In genomic region chrX:10775714-10776515, GRCm38 (mm10) we compare ENCODE assay signal across 9 mouse cellular contexts.
A peak's percentile ranks its signal among the peaks of the same experiment; 100 is the strongest.
DNase-seq lines count a peak whose midpoint lies in the region; ATAC-seq lines count a peak whose summit lies in the region.
"Had no signal": no experiment of that assay in that cellular context is flagged by ENCODE, and none has a peak within 500 bp of the region (broad histone marks: within the 10 kb centered on the region; RNA-seq: fewer than 3 reads in every experiment).

No protein-coding gene starts in this region.

- H3K9me3 ChIP-seq in hindbrain, embryonic 14.5 days (ENCODE audit: control insufficient read depth, low read length): no peaks in the 10 kb centered on the region
- no peaks in the 10 kb centered on the region for H3K9me3 ChIP-seq in hindbrain, embryonic 13.5 days
- no peaks in the 10 kb centered on the region for H3K9me3 ChIP-seq in embryonic facial prominence, embryonic 15.5 days (replicated peaks)
- H3K9me3 ChIP-seq in hindbrain, embryonic 11.5 days (ENCODE audit: control insufficient read depth, low read length): no peaks in the 10 kb centered on the region

- no peaks in the 10 kb centered on the region for H3K27me3 ChIP-seq in hindbrain, embryonic 14.5 days (ENCODE audit: control insufficient read depth, insufficient read depth, low read length)
- no peaks in the 10 kb centered on the region for H3K27me3 ChIP-seq in hindbrain, embryonic 13.5 days
- no peaks in the 10 kb centered on the region; the same call in 1 of the 2 replicates for H3K27me3 ChIP-seq in embryonic facial prominence, embryonic 15.5 days
- no peaks in the 10 kb centered on the region for H3K27me3 ChIP-seq in hindbrain, embryonic 11.5 days (ENCODE audit: control insufficient read depth, insufficient read depth, low read length)

- no peak overlapping the region for H3K27ac ChIP-seq in hindbrain, embryonic 14.5 days
- H3K27ac ChIP-seq in hindbrain, embryonic 13.5 days: no peak overlapping the region
- peak overlapping the region; percentile 68 for H3K27ac ChIP-seq in embryonic facial prominence, embryonic 15.5 days (replicated peaks)
- no peak overlapping the region for H3K27ac ChIP-seq in hindbrain, embryonic 11.5 days (ENCODE audit: low read depth, low read length)
- H3K27ac ChIP-seq: macrophage had no signal

- no peak overlapping the region for H3K9ac ChIP-seq in hindbrain, embryonic 14.5 days
- no peak overlapping the region for H3K9ac ChIP-seq in hindbrain, embryonic 13.5 days
- no peak overlapping the region for H3K9ac ChIP-seq in embryonic facial prominence, embryonic 15.5 days
- H3K9ac ChIP-seq in hindbrain, embryonic 11.5 days (ENCODE audit: low read depth, low read length): no peak overlapping the region

- DNase-seq in hindbrain, embryonic 14.5 days (ENCODE audit: low spot score): peak; percentile 29
- DNase-seq in kidney, postnatal 36 days: peak; percentile 28 to 44
- DNase-seq in right cerebral cortex, adult 18-20 months: peak; percentile 46
- no peak for DNase-seq in retina, postnatal 1 day
- no peak for DNase-seq in hindbrain, embryonic 11.5 days (ENCODE audit: low spot score)

- no peaks in the 10 kb centered on the region for H3K36me3 ChIP-seq in hindbrain, embryonic 14.5 days (replicated peaks; ENCODE audit: control insufficient read depth, insufficient read depth)
- H3K36me3 ChIP-seq in hindbrain, embryonic 13.5 days: no peaks in the 10 kb centered on the region
- H3K36me3 ChIP-seq in embryonic facial prominence, embryonic 15.5 days: no peaks in the 10 kb centered on the region
- no peaks in the 10 kb centered on the region for H3K36me3 ChIP-seq in hindbrain, embryonic 11.5 days (ENCODE audit: control insufficient read depth, insufficient read depth, low read length)

- no peak for ATAC-seq in hindbrain, embryonic 14.5 days (ENCODE audit: low FRiP score)
- no peak for ATAC-seq in hindbrain, embryonic 13.5 days (ENCODE audit: low FRiP score)
- ATAC-seq in embryonic facial prominence, embryonic 15.5 days (ENCODE audit: insufficient number of reproducible peaks, low FRiP score, low TSS enrichment, low read depth): no peak
- ATAC-seq in activated CD4-positive, CD25-positive, alpha-beta regulatory T cell, adult 4 months: no peak
- ATAC-seq in hindbrain, embryonic 11.5 days (ENCODE audit: low FRiP score): no peak

- no peak overlapping the region for H3K4me2 ChIP-seq in hindbrain, embryonic 14.5 days (replicated peaks)
- no peak overlapping the region for H3K4me2 ChIP-seq in hindbrain, embryonic 13.5 days
- H3K4me2 ChIP-seq in embryonic facial prominence, embryonic 15.5 days (replicated peaks): no peak overlapping the region
- no peak overlapping the region for H3K4me2 ChIP-seq in hindbrain, embryonic 11.5 days (replicated peaks; ENCODE audit: low read depth, low read length)

- no peaks in the 10 kb centered on the region for H3K4me1 ChIP-seq in hindbrain, embryonic 14.5 days (replicated peaks; ENCODE audit: control insufficient read depth, insufficient read depth, low read length)
- no peaks in the 10 kb centered on the region for H3K4me1 ChIP-seq in hindbrain, embryonic 13.5 days (replicated peaks)
- 0 out of 2 replicates have a peak, but pooled peaks cover 3% of the 10 kb centered on the region for H3K4me1 ChIP-seq in embryonic facial prominence, embryonic 15.5 days
- no peaks in the 10 kb centered on the region for H3K4me1 ChIP-seq in hindbrain, embryonic 11.5 days (replicated peaks; ENCODE audit: control insufficient read depth, insufficient read depth, low read length)

- 51% methylated on average over 8 of the region's 8 CpGs for WGBS in hindbrain, embryonic 14.5 days
- WGBS in hindbrain, embryonic 13.5 days: 53% methylated on average over 8 of the region's 8 CpGs
- 39% methylated on average over 8 of the region's 8 CpGs for WGBS in embryonic facial prominence, embryonic 15.5 days
- 51% methylated on average over 8 of the region's 8 CpGs for WGBS in hindbrain, embryonic 11.5 days

- no peak overlapping the region for H3K4me3 ChIP-seq in hindbrain, embryonic 14.5 days (replicated peaks; ENCODE audit: low read length)
- H3K4me3 ChIP-seq in hindbrain, embryonic 13.5 days: no peak overlapping the region
- no peak overlapping the region for H3K4me3 ChIP-seq in embryonic facial prominence, embryonic 15.5 days (replicated peaks)
- H3K4me3 ChIP-seq in hindbrain, embryonic 11.5 days (ENCODE audit: low read depth, low read length): no peak overlapping the region

Comparison
In these comparisons a context has a peak if more than half of its experiments do, and no peak if none do; other contexts are left out.
1. DNase-seq: peak in hindbrain, embryonic 14.5 days (single experiment), kidney, postnatal 36 days (2 of 2) and right cerebral cortex, adult 18-20 months (single experiment); none in retina, postnatal 1 day (single experiment) and hindbrain, embryonic 11.5 days (single experiment).